Mouse (Mus musculus) frontal cortex, postnatal 10 days (tissue): ENCODE data around the gene Bckdk.
"Not testable (repeated sequence)": the region's sequence is repeated elsewhere in the genome, so short reads cannot be mapped to it uniquely, and the experiment has no call there.

Experiments
- DNase-seq, 2 experiments: peaks; one replicate each; pipeline ENCODE4 v3.0.0; 2022; ENCODE audit warnings: low spot score in 2 of 2, mixed read lengths in 1 of 2

The Bckdk gene

DNA sequence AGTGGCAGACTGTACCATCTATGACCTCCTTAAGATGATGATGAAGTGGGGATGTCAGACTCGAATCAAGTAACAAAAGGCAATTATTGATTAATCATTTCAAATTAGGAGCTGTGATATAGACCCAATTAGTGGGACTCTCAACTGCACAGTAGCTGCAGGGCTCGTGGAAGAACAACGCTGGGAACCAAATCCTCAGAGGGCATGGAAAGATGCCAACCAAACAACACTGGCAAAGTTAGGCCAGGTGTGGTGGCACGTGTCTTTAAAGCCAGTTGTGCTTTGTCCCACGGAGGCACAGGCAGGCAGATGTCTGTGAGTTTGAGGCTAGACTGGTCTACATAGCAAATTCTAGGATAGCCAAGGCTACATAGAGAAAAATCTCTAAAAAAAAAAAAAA is 26.8 kb downstream of the Bckdk start:
- no peak for DNase-seq

DNA sequence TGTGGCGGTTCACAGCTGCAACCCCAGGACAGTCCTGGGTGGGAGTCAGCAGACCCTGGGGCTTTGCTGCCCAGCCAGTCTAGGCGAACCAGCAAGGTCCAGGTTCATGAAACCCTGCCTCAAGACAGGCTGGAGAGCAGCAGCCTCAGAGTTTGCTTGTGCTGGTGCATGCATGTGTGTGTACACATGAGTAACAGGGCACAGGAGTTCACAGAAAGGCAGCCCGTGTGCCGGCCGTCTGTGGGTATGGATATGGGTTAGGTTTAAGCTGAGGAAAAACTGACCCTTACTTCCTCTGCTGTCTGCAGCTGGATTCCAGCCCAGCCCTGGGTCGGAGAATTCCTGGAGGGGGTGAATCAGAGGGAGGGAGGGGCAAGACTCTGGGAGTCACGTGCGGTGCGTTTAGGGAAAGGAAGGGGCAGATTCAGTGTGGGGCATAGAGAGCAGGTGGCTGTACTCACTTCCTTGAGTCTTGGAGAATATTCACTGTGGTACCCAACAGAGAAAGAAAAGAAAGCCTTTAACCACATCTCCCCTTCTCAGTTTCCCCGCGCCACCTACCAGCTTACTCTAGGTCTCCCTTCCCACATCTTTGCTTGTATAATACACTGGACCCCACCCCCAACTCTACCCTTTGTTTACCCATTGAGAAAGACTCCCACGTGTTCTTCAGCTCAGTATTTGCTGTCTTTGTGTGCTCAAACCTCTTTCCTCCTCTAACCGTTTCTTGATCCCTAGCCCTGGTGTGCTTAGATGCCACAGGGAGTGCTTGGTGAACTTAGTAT is 27.7 kb downstream of the Bckdk start:
- DNase-seq, result no peak

DNA sequence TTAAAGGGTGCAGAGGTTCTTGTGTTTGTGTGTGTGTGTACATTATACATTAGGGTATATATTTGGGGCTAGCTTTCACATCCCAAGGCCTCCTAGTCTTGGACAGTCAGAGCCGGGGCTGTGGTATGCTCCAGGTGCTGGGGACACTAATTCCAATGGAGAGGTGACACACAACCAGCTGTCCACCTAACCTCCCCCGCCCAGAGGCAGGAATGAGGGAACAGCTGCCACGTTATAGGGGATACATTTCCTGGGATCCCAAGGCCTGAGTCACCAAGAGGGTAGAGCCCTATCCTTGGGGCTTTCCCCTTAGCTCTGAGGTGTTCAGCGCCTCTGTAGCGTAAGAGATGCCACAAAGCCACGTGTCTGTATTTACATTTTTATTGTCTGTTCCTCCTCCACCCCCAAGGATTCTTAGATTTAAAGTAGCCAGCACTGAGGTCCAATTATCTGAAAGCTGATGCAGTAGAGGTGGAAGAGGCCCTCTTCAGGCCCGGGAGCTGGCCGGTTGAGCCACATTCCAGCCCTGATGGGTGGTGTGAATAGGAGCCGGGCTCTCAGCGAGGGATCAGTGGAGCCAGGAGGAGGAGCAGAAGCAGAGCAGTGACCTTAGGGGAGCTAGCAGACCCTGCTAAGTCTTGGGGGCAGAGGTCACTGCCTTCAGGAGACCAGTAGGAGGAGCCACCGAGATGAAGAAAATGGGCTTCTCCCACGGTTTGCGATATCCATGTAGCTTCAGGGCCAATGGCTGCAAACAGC is 28.6 kb downstream of the Bckdk start:
- no peak for DNase-seq

DNA sequence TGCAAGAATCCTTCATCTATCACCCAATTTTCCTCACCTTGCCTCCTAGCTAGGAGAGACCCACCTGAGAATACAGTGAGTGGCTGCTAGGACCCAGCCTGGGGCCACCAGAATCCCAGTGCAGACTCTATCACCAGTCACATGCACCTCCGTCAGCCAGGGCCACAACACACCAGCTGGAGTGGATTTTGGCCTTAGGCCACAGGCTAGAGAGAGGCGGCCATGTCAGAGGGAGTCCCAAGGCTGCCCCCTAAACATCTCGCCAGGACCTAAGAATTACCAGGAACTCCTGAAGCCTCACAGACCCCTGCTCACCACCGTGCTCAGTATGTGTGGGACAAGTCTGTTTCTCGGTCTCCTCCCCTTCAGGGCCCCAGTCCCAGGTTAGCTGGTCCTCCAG is 30.2 kb downstream of the Bckdk start:
- DNase-seq, result no peak

DNA sequence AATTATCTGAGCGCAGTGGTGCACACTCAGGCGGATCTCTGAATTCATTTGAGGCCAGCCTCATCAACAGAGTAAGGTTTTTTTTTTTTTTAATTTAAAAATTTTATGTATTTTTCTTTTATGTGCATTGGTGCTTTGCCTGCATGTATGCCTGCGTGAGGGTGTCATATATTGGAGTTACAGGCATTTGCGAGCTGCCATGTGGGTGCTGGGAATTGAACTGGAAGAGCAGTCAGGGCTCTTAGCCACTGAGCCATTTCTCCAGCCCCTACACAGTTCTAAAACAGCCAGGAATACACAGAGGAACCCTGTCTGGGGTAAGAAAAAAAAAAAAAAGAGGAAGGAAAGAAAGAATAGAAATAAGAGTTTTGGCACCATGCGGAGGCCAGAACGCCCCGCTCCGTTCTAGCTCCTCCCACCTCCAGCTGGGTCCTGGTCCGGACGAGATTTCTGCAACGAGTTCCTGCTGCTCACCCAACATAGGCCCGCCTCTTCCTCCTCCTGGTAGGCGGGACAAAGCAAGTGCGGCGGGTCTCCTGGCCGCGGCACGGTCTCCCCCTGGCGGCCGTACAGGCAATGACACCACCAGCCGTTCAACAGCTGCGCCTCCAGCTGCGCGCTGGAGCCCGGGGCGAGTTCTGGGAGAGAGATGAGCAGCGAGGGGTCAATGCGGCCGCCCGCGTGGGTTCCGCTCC is 31.3 kb downstream of the Bckdk start:
- peak; percentile 90 to 93 for DNase-seq

DNA sequence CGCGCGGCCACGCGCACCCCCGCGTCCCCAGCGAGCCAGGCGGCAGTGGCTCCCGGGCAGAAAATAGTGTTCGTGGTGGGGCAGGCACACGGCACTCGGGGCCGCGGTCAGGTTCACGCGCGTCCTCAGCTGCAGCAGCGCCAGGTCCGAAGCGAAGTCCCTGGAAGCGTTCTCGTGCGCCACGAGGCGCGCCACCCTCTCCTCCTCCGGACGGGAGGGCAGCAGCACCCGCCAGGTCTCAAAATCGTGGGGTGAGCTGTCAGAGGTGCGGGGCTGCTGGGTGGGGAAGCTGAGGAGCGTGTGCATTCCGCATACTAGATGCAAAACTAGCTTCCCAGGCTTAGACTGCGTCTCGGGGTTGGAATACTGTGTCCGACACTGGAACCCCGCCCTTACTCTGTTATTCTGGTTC is 31.9 kb downstream of the Bckdk start:
- DNase-seq, result no peak

DNA sequence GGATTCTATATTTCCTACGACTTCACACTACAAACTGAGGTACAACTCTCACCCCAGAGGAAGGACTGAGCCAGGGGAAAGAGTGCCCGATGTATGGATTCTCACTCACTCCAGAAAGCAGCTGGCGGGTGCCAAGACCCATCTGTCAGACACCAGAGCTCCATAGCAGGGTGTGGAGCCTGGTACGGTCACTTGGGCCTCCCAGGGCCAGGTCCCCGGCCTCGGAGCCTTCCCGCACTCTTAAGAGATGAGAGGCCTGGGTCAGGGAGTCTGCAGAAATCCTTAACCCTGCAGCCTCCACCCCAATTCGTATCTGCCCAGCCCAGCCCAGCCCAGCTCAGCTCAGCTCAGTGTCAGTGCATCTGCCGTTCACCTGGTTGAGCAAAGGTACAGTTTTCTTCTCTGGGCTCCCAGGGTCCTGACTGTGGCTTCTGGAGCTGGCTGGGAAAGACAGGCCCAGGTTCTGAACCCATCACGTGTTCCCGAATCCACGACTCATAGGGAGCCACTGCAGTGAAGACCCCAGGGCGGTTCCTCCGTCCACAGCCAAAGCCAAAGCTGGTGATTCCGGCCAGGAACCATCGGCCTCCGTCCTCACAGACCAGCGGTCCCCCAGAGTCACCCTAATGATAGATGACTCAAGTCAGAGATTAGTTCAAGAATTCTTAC is 32.5 kb downstream of the Bckdk start:
- no peak for DNase-seq

DNA sequence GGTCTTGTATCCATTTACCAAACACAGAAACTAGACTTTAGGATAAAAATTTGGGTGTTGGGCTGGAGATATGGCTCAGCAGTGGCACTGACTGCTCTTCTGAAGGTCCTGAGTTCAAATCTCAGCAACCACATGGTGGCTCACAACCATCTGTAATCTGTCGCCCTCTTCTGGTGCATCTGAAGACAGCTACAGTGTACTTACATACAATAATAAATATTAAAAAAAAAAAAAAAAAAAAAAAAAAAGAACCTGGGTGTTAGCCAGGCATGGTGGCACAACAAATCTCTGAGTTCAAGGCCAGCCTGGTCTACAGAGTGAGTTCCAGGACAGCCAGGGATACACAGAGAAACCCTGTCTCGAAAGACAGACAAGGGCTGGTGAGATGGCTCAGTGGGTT is 38.2 kb downstream of the Bckdk start:
- not testable (repeated sequence) for DNase-seq

DNA sequence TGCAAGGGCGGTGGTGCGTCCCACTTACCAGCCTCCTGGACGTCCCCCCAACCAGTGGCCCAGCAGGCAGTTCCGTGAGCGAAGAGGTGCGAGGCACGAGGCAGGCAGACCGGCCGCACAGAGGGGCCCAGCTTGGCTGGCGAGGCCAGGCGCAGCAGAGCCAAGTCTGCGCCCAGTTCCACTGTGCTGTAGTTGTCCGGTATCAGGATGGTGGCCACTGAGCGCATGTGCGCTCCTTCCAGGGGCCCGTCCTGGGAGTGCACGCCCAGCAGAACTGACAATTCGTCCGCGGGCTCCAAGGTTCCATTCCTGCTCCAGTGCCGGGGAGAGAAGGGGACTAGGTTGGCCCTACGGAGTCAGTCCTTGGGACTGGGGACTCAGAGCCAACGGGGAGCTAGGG is 40.7 kb downstream of the Bckdk start:
- DNase-seq, result no peak

DNA sequence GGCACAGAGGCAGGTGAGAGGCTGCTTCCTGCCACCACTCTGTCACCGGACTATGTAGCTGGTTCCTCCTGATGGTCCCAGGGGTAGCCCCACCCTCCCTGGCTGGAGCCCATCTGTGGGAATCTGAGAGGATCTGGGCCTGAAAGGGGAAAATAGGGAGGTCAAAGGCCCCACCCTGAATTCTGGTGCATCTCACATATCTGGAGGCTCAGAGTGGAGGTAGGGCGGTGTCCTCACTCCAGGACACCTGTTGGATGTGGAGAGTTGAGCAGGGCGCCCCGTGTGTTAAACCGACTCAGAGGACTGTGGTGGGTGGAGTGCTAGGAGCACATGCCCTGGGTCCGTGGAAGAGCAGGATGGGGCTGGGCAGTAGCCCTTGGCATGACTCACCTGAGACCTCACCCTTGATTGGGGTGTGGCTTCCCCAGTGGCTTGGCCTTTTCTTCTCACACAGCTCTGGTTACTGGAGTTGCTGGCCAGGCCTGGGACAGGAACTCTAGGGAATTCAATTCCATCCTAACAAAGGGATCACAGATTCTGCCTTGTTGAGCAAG is 42.7 kb downstream of the Bckdk start, which contains the start of gene Prss36:
Gene Prss36 (minus strand): TSS at position 256 of the 554 bp plus-strand sequence.
- DNase-seq, result no peak

DNA sequence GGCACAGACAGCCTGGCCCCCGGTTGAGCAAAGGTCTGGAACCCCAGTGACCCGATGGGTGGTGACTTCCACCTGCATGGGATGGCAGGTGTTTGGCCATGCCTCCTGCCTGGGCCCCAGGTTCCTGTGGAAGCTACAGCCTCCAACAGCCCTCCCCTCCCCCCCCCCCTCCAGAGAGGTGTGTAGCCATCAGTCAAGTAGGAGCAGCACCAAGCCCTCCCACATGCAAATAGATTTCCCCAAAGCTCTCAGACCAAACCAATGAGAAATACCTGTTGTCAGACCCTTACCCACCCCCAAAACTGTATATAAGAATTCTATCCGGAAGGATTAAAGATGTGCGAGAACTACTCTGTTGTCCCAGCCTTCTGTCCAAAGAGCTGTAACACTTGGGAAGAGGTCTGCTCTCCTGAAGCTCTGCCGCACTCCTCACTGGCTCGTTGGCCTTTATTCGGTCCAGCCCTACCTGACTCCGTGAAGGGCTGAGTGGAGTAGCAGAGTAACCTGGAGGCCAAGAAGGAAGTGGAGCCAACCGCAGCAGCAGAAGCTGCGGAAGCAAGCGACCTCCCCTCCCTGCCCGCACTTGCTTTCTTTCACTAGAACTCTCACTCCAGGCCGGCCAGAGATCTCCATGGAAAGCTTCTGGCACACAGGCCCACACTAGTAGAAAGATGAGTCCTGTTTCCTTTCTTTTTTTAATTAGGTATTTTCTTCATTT is 49.1 kb downstream of the Bckdk start:
- DNase-seq, result no peak

DNA sequence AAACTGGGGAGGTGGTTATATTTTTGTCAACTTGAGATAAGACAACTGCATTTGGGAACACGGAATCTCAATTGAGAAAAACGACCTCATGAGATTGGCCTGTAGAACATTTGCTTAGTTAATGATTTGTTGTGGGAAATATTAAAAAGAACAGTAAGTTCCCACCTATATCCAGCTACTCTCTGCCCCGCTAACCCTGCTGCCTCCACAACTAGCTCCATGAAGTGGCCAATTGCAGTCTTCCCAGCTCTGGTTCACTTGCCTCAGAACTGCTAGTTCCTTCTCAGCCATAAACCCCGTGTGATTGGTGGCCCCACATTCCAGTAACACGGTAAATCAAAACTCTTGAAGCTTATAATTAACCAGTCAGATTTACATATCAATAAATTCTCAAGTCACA is 55.5 kb downstream of the Bckdk start:
- DNase-seq, result no peak
